Mouse (Mus musculus): ENCODE measurements at regions not wholly inside any gene's neighbourhood (a gene's known extent, or its start where the extent isn't known, plus 50 kb on each side); places are given as distances from the start of the nearest gene placed in this dataset.
A peak's percentile ranks its signal among the peaks of the same experiment; 100 is the strongest.

- no peak overlapping the region for H3K4me3 ChIP-seq
Measured at GRCm38 (mm10) chr1:136699153-136699524, 74.4 kb downstream of the Zfp281 start.

GRCm38 (mm10) chr1:136699571-136699970, 74.9 kb downstream of the Zfp281 start:
- H3K9me3 ChIP-seq: no peaks in the 10 kb centered on the region
- WGBS: 90% methylated on average over 8 of the region's 8 CpGs
- no peak overlapping the region for H3K27ac ChIP-seq (replicated peaks)
- H3K4me1 ChIP-seq (replicated peaks): peaks cover 8% of the 10 kb centered on the region
- no peak overlapping the region for H3K9ac ChIP-seq
- H3K4me3 ChIP-seq: no peak overlapping the region
- peaks cover 12% of the 10 kb centered on the region for H3K27me3 ChIP-seq
- H3K36me3 ChIP-seq: no peaks in the 10 kb centered on the region
- ATAC-seq (ENCODE audit: low read depth): no peak
- H3K4me2 ChIP-seq: no peak overlapping the region

More at GRCm38 (mm10) chr1:136699153-136699524, 74.4 kb downstream of the Zfp281 start:
- Histone ChIP-seq H3K4me1 (replicated peaks) (peaks cover 8% of the 10 kb centered on the region), H3K36me3 (no peaks in the 10 kb centered on the region), H3K4me2 (no peak overlapping the region), H3K27me3 (peaks cover 12% of the 10 kb centered on the region), H3K9me3 (no peaks in the 10 kb centered on the region), H3K9ac (no peak overlapping the region), H3K27ac (replicated peaks) (no peak overlapping the region)
- no peak for ATAC-seq (ENCODE audit: low read depth)
- WGBS: 78% methylated on average over 7 of the region's 7 CpGs

- Histone ChIP-seq H3K4me1 (replicated peaks) (peaks cover 7% of the 10 kb centered on the region), H3K9me3 (no peaks in the 10 kb centered on the region), H3K9ac (no peak overlapping the region), H3K36me3 (no peaks in the 10 kb centered on the region), H3K27me3 (no peaks in the 10 kb centered on the region), H3K27ac (replicated peaks) (no peak overlapping the region), H3K4me3 (no peak overlapping the region), H3K4me2 (no peak overlapping the region)
- 96% methylated on average over 5 of the region's 5 CpGs for WGBS
- ATAC-seq (ENCODE audit: low read depth): no peak
Measured at GRCm38 (mm10) chr1:136704139-136704538, 79.4 kb downstream of the Zfp281 start.

- Histone ChIP-seq H3K27me3 (no peaks in the 10 kb centered on the region), H3K27ac (replicated peaks) (no peak overlapping the region), H3K9ac (no peak overlapping the region), H3K4me2 (no peak overlapping the region), H3K36me3 (no peaks in the 10 kb centered on the region), H3K4me3 (no peak overlapping the region), H3K9me3 (no peaks in the 10 kb centered on the region), H3K4me1 (replicated peaks) (peaks cover 7% of the 10 kb centered on the region)
- 45% methylated on average over 8 of the region's 8 CpGs for WGBS
- ATAC-seq (ENCODE audit: low read depth): peak; percentile 64; the same call in 1 of the 2 replicates
Measured at GRCm38 (mm10) chr1:136706509-136706908, 81.8 kb downstream of the Zfp281 start.

- 89% methylated on average over 8 of the region's 8 CpGs for WGBS
Measured at GRCm38 (mm10) chr1:136707394-136707793, 82.7 kb downstream of the Zfp281 start.

GRCm38 (mm10) chr1:136707866-136708265, 83.2 kb downstream of the Zfp281 start:
- ATAC-seq (ENCODE audit: low read depth): no peak
- WGBS: 95% methylated on average over 12 of the region's 12 CpGs
- H3K4me2 ChIP-seq: no peak overlapping the region
- peaks cover 7% of the 10 kb centered on the region for H3K4me1 ChIP-seq (replicated peaks)
- H3K9me3 ChIP-seq: no peaks in the 10 kb centered on the region
- no peaks in the 10 kb centered on the region for H3K27me3 ChIP-seq
- H3K4me3 ChIP-seq: no peak overlapping the region
- no peak overlapping the region for H3K9ac ChIP-seq
- H3K27ac ChIP-seq (replicated peaks): no peak overlapping the region
- no peaks in the 10 kb centered on the region for H3K36me3 ChIP-seq

More at GRCm38 (mm10) chr1:136707394-136707793, 82.7 kb downstream of the Zfp281 start:
- no peak for ATAC-seq (ENCODE audit: low read depth)
- no peaks in the 10 kb centered on the region for H3K9me3 ChIP-seq
- no peaks in the 10 kb centered on the region for H3K36me3 ChIP-seq
- no peak overlapping the region for H3K4me2 ChIP-seq
- H3K4me3 ChIP-seq: no peak overlapping the region
- H3K4me1 ChIP-seq (replicated peaks): peaks cover 7% of the 10 kb centered on the region
- H3K9ac ChIP-seq: no peak overlapping the region
- no peaks in the 10 kb centered on the region for H3K27me3 ChIP-seq
- no peak overlapping the region for H3K27ac ChIP-seq (replicated peaks)

- Histone ChIP-seq H3K4me1 (replicated peaks) (peaks cover 7% of the 10 kb centered on the region), H3K27ac (replicated peaks) (no peak overlapping the region), H3K4me3 (no peak overlapping the region), H3K9me3 (no peaks in the 10 kb centered on the region), H3K9ac (no peak overlapping the region), H3K36me3 (no peaks in the 10 kb centered on the region), H3K4me2 (no peak overlapping the region), H3K27me3 (no peaks in the 10 kb centered on the region)
- no peak for ATAC-seq (ENCODE audit: low read depth)
- 74% methylated on average over 4 of the region's 4 CpGs for WGBS
Measured at GRCm38 (mm10) chr1:136710196-136710595, 85.5 kb downstream of the Zfp281 start.

- Histone ChIP-seq H3K4me2 (no peak overlapping the region), H3K9me3 (no peaks in the 10 kb centered on the region), H3K9ac (no peak overlapping the region), H3K36me3 (no peaks in the 10 kb centered on the region), H3K27ac (replicated peaks) (no peak overlapping the region), H3K4me3 (no peak overlapping the region), H3K4me1 (replicated peaks) (peaks cover 7% of the 10 kb centered on the region), H3K27me3 (no peaks in the 10 kb centered on the region)
- ATAC-seq (ENCODE audit: low read depth): no peak
- 89% methylated on average over 7 of the region's 7 CpGs for WGBS
Measured at GRCm38 (mm10) chr1:136711243-136711642, 86.5 kb downstream of the Zfp281 start.

- no peak overlapping the region for H3K4me2 ChIP-seq
- H3K4me1 ChIP-seq (replicated peaks): peaks cover 7% of the 10 kb centered on the region
- no peaks in the 10 kb centered on the region for H3K27me3 ChIP-seq
- no peaks in the 10 kb centered on the region for H3K36me3 ChIP-seq
- ATAC-seq (ENCODE audit: low read depth): no peak
- no peak overlapping the region for H3K4me3 ChIP-seq
- no peak overlapping the region for H3K27ac ChIP-seq (replicated peaks)
- H3K9me3 ChIP-seq: no peaks in the 10 kb centered on the region
- 73% methylated on average over 4 of the region's 4 CpGs for WGBS
- H3K9ac ChIP-seq: no peak overlapping the region
Measured at GRCm38 (mm10) chr1:136714077-136714476, 89.4 kb downstream of the Zfp281 start.

- Histone ChIP-seq H3K4me1 (replicated peaks) (peaks cover 7% of the 10 kb centered on the region), H3K27me3 (no peaks in the 10 kb centered on the region), H3K36me3 (no peaks in the 10 kb centered on the region), H3K4me3 (no peak overlapping the region), H3K9ac (no peak overlapping the region), H3K9me3 (no peaks in the 10 kb centered on the region), H3K4me2 (no peak overlapping the region), H3K27ac (replicated peaks) (no peak overlapping the region)
- ATAC-seq (ENCODE audit: low read depth): no peak
- WGBS: 60% methylated on average over 11 of the region's 11 CpGs
Measured at GRCm38 (mm10) chr1:136714987-136715386, 90.3 kb downstream of the Zfp281 start.

GRCm38 (mm10) chr1:136717830-136718517, 93.3 kb downstream of the Zfp281 start:
- H3K4me3 ChIP-seq: no peak overlapping the region
- H3K27ac ChIP-seq (replicated peaks): peak overlapping the region; percentile 35
- H3K4me2 ChIP-seq: no peak overlapping the region
- peak overlapping the region; percentile 13; the same call in 1 of the 2 replicates for H3K9ac ChIP-seq
- WGBS: 51% methylated on average over 15 of the region's 15 CpGs
- no peaks in the 10 kb centered on the region for H3K27me3 ChIP-seq
- no peaks in the 10 kb centered on the region for H3K36me3 ChIP-seq
- ATAC-seq (ENCODE audit: low read depth): no peak
- peaks cover 7% of the 10 kb centered on the region for H3K4me1 ChIP-seq (replicated peaks)
- H3K9me3 ChIP-seq: no peaks in the 10 kb centered on the region

- WGBS: 72% methylated on average over 13 of the region's 13 CpGs
- Histone ChIP-seq H3K4me3 (no peak overlapping the region), H3K27ac (replicated peaks) (no peak overlapping the region), H3K4me1 (replicated peaks) (0 out of 2 replicates have a peak, but pooled peaks cover 8% of the 10 kb centered on the region), H3K27me3 (no peaks in the 10 kb centered on the region), H3K9me3 (no peaks in the 10 kb centered on the region), H3K4me2 (no peak overlapping the region), H3K9ac (no peak overlapping the region), H3K36me3 (no peaks in the 10 kb centered on the region)
- peak; percentile 52; the same call in 1 of the 2 replicates for ATAC-seq (ENCODE audit: low read depth)
Measured at GRCm38 (mm10) chr1:136723839-136724443, 99.2 kb downstream of the Zfp281 start.
